In genomic region chr2:130950548-130950947, GRCm38 (mm10) we compare ENCODE assay signal across 9 mouse cellular contexts. TPM values are rescaled to one million over a fixed set of nuclear protein-coding genes. Genes with fewer than 3 reads are reported as not detected.
A peak's percentile ranks its signal among the peaks of the same experiment; 100 is the strongest.
DNase-seq lines count a peak whose midpoint lies in the region; ATAC-seq and TF ChIP-seq lines count a peak whose summit lies in the region.
"Had no signal": no experiment of that assay in that cellular context is flagged by ENCODE, and none has a peak within 500 bp of the region (broad histone marks: within the 10 kb centered on the region; RNA-seq: fewer than 3 reads in every experiment).

No protein-coding gene starts in this region.

- H3K4me2 ChIP-seq in hindbrain, embryonic 13.5 days = no peak overlapping the region
- H3K4me2 ChIP-seq: stomach, embryonic 15.5 days had no signal

- intact Hi-C loops in left cerebral cortex, postnatal 36 days (cut with DNase I) = loop anchor here (5.0 kb wide), 3 partner anchors 43 to 133 kb away; partner anchors contain the start of genes 4930402H24Rik and Atrn

- no peak overlapping the region for H3K27ac ChIP-seq in hindbrain, embryonic 10.5 days
- no peak overlapping the region for H3K27ac ChIP-seq in hindbrain, embryonic 13.5 days
- H3K27ac ChIP-seq in cerebellum, adult 2 months (ENCODE audit: insufficient read depth, low read length) = no peak overlapping the region
- H3K27ac ChIP-seq: stomach, embryonic 15.5 days had no signal

- peaks cover 7% of the 10 kb centered on the region; the same call in 1 of the 2 replicates for H3K36me3 ChIP-seq in hindbrain, embryonic 10.5 days
- H3K36me3 ChIP-seq in hindbrain, embryonic 13.5 days = peaks cover 29% of the 10 kb centered on the region
- H3K36me3 ChIP-seq: stomach, embryonic 15.5 days had no signal

- H3K9ac ChIP-seq in hindbrain, embryonic 13.5 days = no peak overlapping the region
- H3K9ac ChIP-seq: stomach, embryonic 15.5 days had no signal

- no peaks in the 10 kb centered on the region for H3K27me3 ChIP-seq in hindbrain, embryonic 10.5 days (ENCODE audit: insufficient read depth, poor library complexity, severe bottlenecking)
- H3K27me3 ChIP-seq in hindbrain, embryonic 13.5 days = no peaks in the 10 kb centered on the region
- H3K27me3 ChIP-seq in cerebellum, adult 2 months (ENCODE audit: control insufficient read depth, insufficient read depth, low read length) = no peaks in the 10 kb centered on the region
- H3K27me3 ChIP-seq: stomach, embryonic 15.5 days had no signal

- DNase-seq in hindbrain, embryonic 10.5 days (ENCODE audit: low spot score) = peak; percentile 83
- DNase-seq in cerebellum, adult 2 months = peak; percentile 79 to 87
- peak; percentile 35 for DNase-seq in hindlimb bud, embryonic 11.5 days (ENCODE audit: extremely low spot score, low read depth, low spot score)
- peak; percentile 87 to 89 for DNase-seq in left cerebral cortex, postnatal 36 days (ENCODE audit: low spot score in 2 of 2)
- DNase-seq in naive thymus-derived CD4-positive, alpha-beta T cell, adult 2 months (ENCODE audit: low read depth) = peak; percentile 80
- peak; percentile 75 to 91 for DNase-seq in spleen, postnatal 4 days (ENCODE audit: low spot score in 2 of 2)

- TF ChIP-seq POLR2A in cerebellum, adult 2 months (IDR thresholded peaks at IDR 0.05; ENCODE audit: borderline replicate concordance, insufficient read depth, low read length) = no peak

- no peak overlapping the region for H3K4me3 ChIP-seq in hindbrain, embryonic 10.5 days
- no peak overlapping the region for H3K4me3 ChIP-seq in hindbrain, embryonic 13.5 days
- no peak overlapping the region for H3K4me3 ChIP-seq in cerebellum, adult 2 months (replicated peaks; ENCODE audit: insufficient read depth, low read depth, low read length)
- H3K4me3 ChIP-seq: stomach, embryonic 15.5 days had no signal

- TF ChIP-seq CTCF in cerebellum, adult 2 months (IDR thresholded peaks at IDR 0.05; ENCODE audit: borderline replicate concordance, insufficient read depth, low read depth, low read length) = peak; percentile 86

- no peaks in the 10 kb centered on the region for H3K4me1 ChIP-seq in hindbrain, embryonic 10.5 days (replicated peaks)
- no peaks in the 10 kb centered on the region for H3K4me1 ChIP-seq in hindbrain, embryonic 13.5 days (replicated peaks)
- no peaks in the 10 kb centered on the region for H3K4me1 ChIP-seq in cerebellum, adult 2 months (ENCODE audit: control insufficient read depth, insufficient read depth, low read length)
- H3K4me1 ChIP-seq: stomach, embryonic 15.5 days had no signal

- 2% methylated on average over 1 of the region's 1 CpGs for WGBS in hindbrain, embryonic 10.5 days
- WGBS in hindbrain, embryonic 13.5 days = 0% methylated on average over 1 of the region's 1 CpGs
- WGBS in cerebellum, adult 2 months = 7% methylated on average over 1 of the region's 1 CpGs

- no peaks in the 10 kb centered on the region for H3K9me3 ChIP-seq in hindbrain, embryonic 10.5 days
- no peaks in the 10 kb centered on the region for H3K9me3 ChIP-seq in hindbrain, embryonic 13.5 days
- H3K9me3 ChIP-seq: stomach, embryonic 15.5 days had no signal

- ATAC-seq in hindbrain, embryonic 13.5 days (ENCODE audit: low FRiP score) = no peak
- ATAC-seq in frontal cortex, adult (ENCODE audit: low TSS enrichment) = peak; percentile 86

RNA-seq across cellular contexts. Expression of gene Atrn, which starts 44.3 kb away (rescaled TPM):
- 5.3 and 7.6 TPM in 2 replicates for polyA plus RNA-seq in hindbrain, embryonic 10.5 days (2016; fragmentation: Nextera tagmentation; extraction: Ambion mirVana)
- polyA plus RNA-seq in hindbrain, embryonic 13.5 days (2015; fragmentation: Nextera tagmentation; extraction: Ambion mirVana) = 12.0 and 12.1 TPM in 2 replicates
- 48.2 and 50.2 TPM in 2 replicates for polyA plus RNA-seq in cerebellum, adult 2 months (2012; rRNA removed)
- total RNA-seq in left cerebral cortex, postnatal 36 days (2021) = 100 to 1,000 TPM; 125 to 128 TPM

RNA-seq across cellular contexts. Expression of gene 4930402H24Rik, which starts 44.3 kb away (rescaled TPM):
- 30.3 and 50.9 TPM in 2 replicates for polyA plus RNA-seq in hindbrain, embryonic 10.5 days (2016; fragmentation: Nextera tagmentation; extraction: Ambion mirVana)
- polyA plus RNA-seq in hindbrain, embryonic 13.5 days (2015; fragmentation: Nextera tagmentation; extraction: Ambion mirVana) = 96.1 and 104 TPM in 2 replicates
- 64.9 and 71.1 TPM in 2 replicates for polyA plus RNA-seq in cerebellum, adult 2 months (2012; rRNA removed)
- total RNA-seq in left cerebral cortex, postnatal 36 days (2021) = 10 to 100 TPM; 66.0 to 77.8 TPM

Comparison
In these comparisons a context has a peak if more than half of its experiments do, and no peak if none do; other contexts are left out.
1. DNase-seq: peak in every context shown above with its lines; median percentile 88 in left cerebral cortex, postnatal 36 days; 83 in hindbrain, embryonic 10.5 days; 83 in cerebellum, adult 2 months; 83 in spleen, postnatal 4 days; 80 in naive thymus-derived CD4-positive, alpha-beta T cell, adult 2 months; 35 in hindlimb bud, embryonic 11.5 days.